Comparison of ENCODE assay signal across 20 mouse cellular contexts in genomic region chr4:86425581-86425980, GRCm38 (mm10).
DNase-seq lines count a peak whose midpoint lies in the region; ATAC-seq and TF ChIP-seq lines count a peak whose summit lies in the region.
"Had no signal": no experiment of that assay in that cellular context is flagged by ENCODE, and none has a peak within 500 bp of the region (broad histone marks: within the 10 kb centered on the region; RNA-seq: fewer than 3 reads in every experiment).

No protein-coding gene starts in this region.

- TF ChIP-seq CTCF in heart, postnatal 0 days (IDR thresholded peaks at IDR 0.05; ENCODE audit: low read depth), result no peak

- H3K4me2 ChIP-seq in forebrain, embryonic 14.5 days (ENCODE audit: low read length), result no peak overlapping the region
- no peak overlapping the region for H3K4me2 ChIP-seq in forebrain, embryonic 15.5 days (replicated peaks)
- peak overlapping the region; percentile 15; the same call in 1 of the 2 replicates for H3K4me2 ChIP-seq in heart, postnatal 0 days (ENCODE audit: low read depth, low read length)
- H3K4me2 ChIP-seq in lung, embryonic 16.5 days (ENCODE audit: low read depth, low read length), result no peak overlapping the region
- H3K4me2 ChIP-seq in intestine, embryonic 15.5 days (replicated peaks), result no peak overlapping the region
- H3K4me2 ChIP-seq: kidney, embryonic 15.5 days; liver, embryonic 12.5 days; midbrain, embryonic 13.5 days had no signal

- H3K27me3 ChIP-seq in forebrain, embryonic 14.5 days (replicated peaks; ENCODE audit: control insufficient read depth, insufficient read depth, low read length), result no peaks in the 10 kb centered on the region
- no peaks in the 10 kb centered on the region for H3K27me3 ChIP-seq in forebrain, embryonic 15.5 days
- no peaks in the 10 kb centered on the region for H3K27me3 ChIP-seq in heart, postnatal 0 days (ENCODE audit: control insufficient read depth, insufficient read depth, low read length)
- no peaks in the 10 kb centered on the region for H3K27me3 ChIP-seq in heart, embryonic 10.5 days (ENCODE audit: insufficient read depth, poor library complexity, severe bottlenecking)
- H3K27me3 ChIP-seq in lung, embryonic 16.5 days (ENCODE audit: control insufficient read depth, insufficient read depth, low read depth, low read length), result no peaks in the 10 kb centered on the region
- H3K27me3 ChIP-seq in intestine, embryonic 15.5 days (replicated peaks), result no peaks in the 10 kb centered on the region
- H3K27me3 ChIP-seq: kidney, embryonic 15.5 days; liver, embryonic 12.5 days; midbrain, embryonic 13.5 days had no signal

- 83% methylated on average over 7 of the region's 7 CpGs for WGBS in forebrain, embryonic 14.5 days
- whole genome bisulfite sequencing in forebrain, embryonic 15.5 days, result 77% methylated on average over 7 of the region's 7 CpGs
- 28% methylated on average over 7 of the region's 7 CpGs for WGBS in heart, postnatal 0 days
- 64% methylated on average over 7 of the region's 7 CpGs for WGBS in heart, embryonic 10.5 days
- 47% methylated on average over 7 of the region's 7 CpGs for WGBS in lung, embryonic 16.5 days
- WGBS in intestine, embryonic 15.5 days, result 46% methylated on average over 7 of the region's 7 CpGs

- no peak overlapping the region for H3K4me3 ChIP-seq in forebrain, embryonic 14.5 days (ENCODE audit: low read depth, low read length)
- no peak overlapping the region for H3K4me3 ChIP-seq in forebrain, embryonic 15.5 days
- no peak overlapping the region for H3K4me3 ChIP-seq in heart, postnatal 0 days (ENCODE audit: low read depth, low read length)
- H3K4me3 ChIP-seq in heart, embryonic 10.5 days, result no peak overlapping the region
- no peak overlapping the region for H3K4me3 ChIP-seq in lung, embryonic 16.5 days (ENCODE audit: low read length)
- H3K4me3 ChIP-seq in intestine, embryonic 15.5 days (replicated peaks), result no peak overlapping the region
- H3K4me3 ChIP-seq: kidney, embryonic 15.5 days; left cerebral cortex, adult 2 months; liver, embryonic 12.5 days; midbrain, embryonic 13.5 days had no signal

- no peaks in the 10 kb centered on the region for H3K36me3 ChIP-seq in forebrain, embryonic 14.5 days (ENCODE audit: control insufficient read depth, insufficient read depth, low read length)
- no peaks in the 10 kb centered on the region for H3K36me3 ChIP-seq in forebrain, embryonic 15.5 days
- no peaks in the 10 kb centered on the region for H3K36me3 ChIP-seq in heart, postnatal 0 days (replicated peaks; ENCODE audit: control insufficient read depth, insufficient read depth, low read length)
- H3K36me3 ChIP-seq in heart, embryonic 10.5 days, result no peaks in the 10 kb centered on the region
- no peaks in the 10 kb centered on the region for H3K36me3 ChIP-seq in lung, embryonic 16.5 days (ENCODE audit: control insufficient read depth, insufficient read depth, low read length)
- no peaks in the 10 kb centered on the region for H3K36me3 ChIP-seq in intestine, embryonic 15.5 days
- H3K36me3 ChIP-seq: kidney, embryonic 15.5 days; liver, embryonic 12.5 days; midbrain, embryonic 13.5 days had no signal

- peak; percentile 14 for DNase-seq in forebrain, embryonic 14.5 days (ENCODE audit: low spot score)
- no peak for DNase-seq in heart, postnatal 0 days (ENCODE audit: low spot score)
- DNase-seq in heart, embryonic 10.5 days (ENCODE audit: low spot score), result no peak
- DNase-seq in lung, postnatal 36 days, result no peak
- DNase-seq: cerebellum, postnatal 36 days; gastrocnemius, postnatal 36 days; heart, postnatal 4 days; kidney, postnatal 4 days; layer of hippocampus, adult 9-11 months; right cerebral cortex, postnatal 25 days; thymus, adult 2 months had no signal

- H3K9me3 ChIP-seq in forebrain, embryonic 14.5 days (replicated peaks; ENCODE audit: control insufficient read depth, low read length), result no peaks in the 10 kb centered on the region
- H3K9me3 ChIP-seq in forebrain, embryonic 15.5 days, result no peaks in the 10 kb centered on the region
- no peaks in the 10 kb centered on the region for H3K9me3 ChIP-seq in heart, postnatal 0 days (replicated peaks; ENCODE audit: control insufficient read depth, low read length)
- H3K9me3 ChIP-seq in heart, embryonic 10.5 days, result no peaks in the 10 kb centered on the region
- H3K9me3 ChIP-seq in lung, embryonic 16.5 days (ENCODE audit: control insufficient read depth, low read length), result no peaks in the 10 kb centered on the region
- H3K9me3 ChIP-seq in intestine, embryonic 15.5 days, result no peaks in the 10 kb centered on the region
- H3K9me3 ChIP-seq: kidney, embryonic 15.5 days; liver, embryonic 12.5 days; midbrain, embryonic 13.5 days had no signal

- no peaks in the 10 kb centered on the region for H3K4me1 ChIP-seq in forebrain, embryonic 14.5 days (ENCODE audit: control insufficient read depth, insufficient read depth, low read length)
- no peaks in the 10 kb centered on the region for H3K4me1 ChIP-seq in forebrain, embryonic 15.5 days
- H3K4me1 ChIP-seq in heart, postnatal 0 days (ENCODE audit: control insufficient read depth, insufficient read depth), result peaks cover 7% of the 10 kb centered on the region; the same call in 1 of the 2 replicates
- H3K4me1 ChIP-seq in heart, embryonic 10.5 days, result peaks cover 24% of the 10 kb centered on the region
- H3K4me1 ChIP-seq in lung, embryonic 16.5 days (replicated peaks; ENCODE audit: control insufficient read depth, insufficient read depth, low read length), result no peaks in the 10 kb centered on the region; the same call in 1 of the 2 replicates
- no peaks in the 10 kb centered on the region; the same call in 1 of the 2 replicates for H3K4me1 ChIP-seq in intestine, embryonic 15.5 days (replicated peaks)
- H3K4me1 ChIP-seq: midbrain, embryonic 13.5 days had no signal

- no peak for ATAC-seq in forebrain, embryonic 14.5 days
- no peak for ATAC-seq in forebrain, embryonic 15.5 days (replicated peaks)
- ATAC-seq in heart, postnatal 0 days (ENCODE audit: insufficient read depth, low read depth), result no peak
- ATAC-seq in lung, embryonic 16.5 days (ENCODE audit: low read depth), result peak; percentile 36; the same call in 1 of the 2 replicates
- ATAC-seq in intestine, embryonic 15.5 days, result peak; percentile 47; the same call in 1 of the 2 replicates
- ATAC-seq in frontal cortex, adult (ENCODE audit: low TSS enrichment), result no peak
- ATAC-seq: liver, embryonic 12.5 days; lung, postnatal 0 days had no signal

- no peak for TF ChIP-seq EP300 in heart, postnatal 0 days (IDR thresholded peaks at IDR 0.05; ENCODE audit: low read depth)

- H3K9ac ChIP-seq in forebrain, embryonic 14.5 days (ENCODE audit: low read length), result no peak overlapping the region
- no peak overlapping the region for H3K9ac ChIP-seq in forebrain, embryonic 15.5 days (replicated peaks)
- no peak overlapping the region for H3K9ac ChIP-seq in heart, postnatal 0 days (replicated peaks; ENCODE audit: low read depth, low read length)
- H3K9ac ChIP-seq in lung, embryonic 16.5 days (ENCODE audit: low read length), result no peak overlapping the region
- no peak overlapping the region for H3K9ac ChIP-seq in intestine, embryonic 15.5 days
- H3K9ac ChIP-seq: kidney, embryonic 15.5 days; liver, embryonic 12.5 days; midbrain, embryonic 13.5 days had no signal

- H3K27ac ChIP-seq in forebrain, embryonic 14.5 days (ENCODE audit: low read depth, low read length), result no peak overlapping the region
- H3K27ac ChIP-seq in forebrain, embryonic 15.5 days (replicated peaks), result no peak overlapping the region
- H3K27ac ChIP-seq in heart, postnatal 0 days (ENCODE audit: low read depth), result no peak overlapping the region
- H3K27ac ChIP-seq in heart, embryonic 10.5 days, result no peak overlapping the region
- no peak overlapping the region for H3K27ac ChIP-seq in lung, embryonic 16.5 days (ENCODE audit: low read length)
- H3K27ac ChIP-seq in intestine, embryonic 15.5 days, result no peak overlapping the region
- H3K27ac ChIP-seq: kidney, embryonic 15.5 days; left cerebral cortex, adult 2 months; liver, embryonic 12.5 days; midbrain, embryonic 13.5 days had no signal

Comparison
In these comparisons a context has a peak if more than half of its experiments do, and no peak if none do; other contexts are left out.
1. ATAC-seq: peak in lung, embryonic 16.5 days (single experiment) and intestine, embryonic 15.5 days (single experiment); none in forebrain, embryonic 14.5 days (single experiment), forebrain, embryonic 15.5 days (single experiment), heart, postnatal 0 days (single experiment) and frontal cortex, adult (single experiment).